Mouse (Mus musculus) c-Kit-positive CD71-negative TER-119-negative erythroid progenitor cells, embryonic 14.5 days (primary cell): ENCODE data around the gene Car7.
A peak's percentile ranks its signal among the peaks of the same experiment; 100 is the strongest.
"Not testable (repeated sequence)": the region's sequence is repeated elsewhere in the genome, so short reads cannot be mapped to it uniquely, and the experiment has no call there.

Experiments used
- DNase-seq: peaks from one replicate; pipeline ENCODE4 v3.0.0-alpha.2; 2013; ENCODE audit warnings: low read depth

Gene Car7

DNA sequence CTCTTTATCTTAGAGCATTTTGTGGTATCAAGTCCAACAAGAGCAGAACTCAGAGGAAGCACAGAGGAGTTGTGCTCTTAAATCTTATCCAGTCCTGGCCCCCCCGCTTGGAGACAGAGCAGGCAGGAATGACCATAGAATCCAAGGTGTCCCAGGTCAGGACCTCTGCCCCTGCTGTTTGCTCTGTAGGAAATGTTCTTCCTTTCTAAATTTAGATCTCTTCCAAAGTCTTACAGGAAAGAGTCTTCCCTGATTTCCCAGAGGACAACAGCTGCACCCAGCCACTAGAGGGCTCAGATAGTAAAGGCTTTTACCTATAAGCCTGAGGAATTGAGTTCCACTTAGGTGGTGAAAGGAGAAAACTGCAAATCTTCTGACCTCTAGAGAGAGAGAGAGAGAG, 35.1 kb downstream of the Car7 start:
- DNase-seq = no peak

GRCm38 (mm10) chr8:104570436-104571343, 36.2 kb downstream of the Car7 start:
- peak; percentile 89 for DNase-seq

- DNase-seq = no peak
These were observed 42.3 kb downstream of the Car7 start for GRCm38 (mm10) chr8:104576820-104577219.

DNA sequence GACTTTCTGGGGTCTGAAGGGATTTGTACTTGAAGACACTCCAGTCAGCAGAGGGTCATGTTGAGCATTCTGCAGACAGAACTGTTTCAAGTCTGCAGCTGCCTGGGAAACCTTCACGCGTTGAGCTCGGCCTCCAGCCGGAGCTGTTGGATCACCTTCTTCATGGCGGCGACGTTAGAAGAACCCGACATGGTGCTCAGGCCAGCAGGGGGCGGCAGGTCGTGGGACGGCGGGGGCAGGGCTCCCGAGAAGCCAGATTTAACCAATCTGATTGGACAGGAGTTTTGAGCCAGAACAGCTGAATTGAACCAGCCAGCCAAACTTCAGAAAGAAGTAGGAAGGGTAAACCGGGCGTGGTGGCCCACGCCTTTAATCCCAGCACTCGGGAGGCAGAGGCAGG, 43.1 kb downstream of the Car7 start:
- not testable (repeated sequence) for DNase-seq

DNA sequence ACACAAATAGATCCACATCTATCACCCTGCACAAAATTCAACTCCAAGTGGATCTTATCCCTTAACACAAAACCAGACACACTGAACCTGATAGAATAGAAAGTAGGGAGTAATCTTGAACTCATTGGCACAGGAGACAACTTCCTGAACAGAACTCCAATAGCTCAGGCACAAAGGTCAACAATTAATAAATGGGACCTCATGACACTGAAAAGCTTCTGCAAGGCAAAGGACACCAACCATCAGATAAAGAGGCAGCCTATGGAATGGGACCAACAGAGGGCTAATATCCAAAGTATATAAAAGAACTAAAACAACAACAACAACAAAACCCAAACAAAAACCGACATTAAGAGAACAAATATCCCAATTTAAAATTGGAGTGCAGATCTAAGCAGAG, 50.0 kb downstream of the Car7 start:
- no peak for DNase-seq

DNA sequence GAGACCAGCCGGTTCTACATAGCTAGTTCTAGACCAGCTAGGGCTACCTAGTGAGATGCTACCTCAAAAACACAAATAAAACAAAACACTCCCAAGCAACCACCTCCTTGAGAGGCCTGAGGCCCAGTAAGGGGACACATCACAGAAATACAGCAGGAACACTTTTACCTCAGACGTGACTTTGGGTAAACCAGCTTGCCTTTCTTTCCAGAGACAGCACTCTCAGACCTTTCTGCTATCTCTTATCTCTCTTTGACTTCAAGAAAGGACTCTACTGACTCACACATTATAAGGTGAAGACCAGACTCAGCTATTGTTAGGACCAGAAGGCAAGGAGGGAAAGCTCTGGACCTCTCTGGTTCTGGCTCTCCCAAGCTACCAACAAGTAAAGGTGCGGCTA, 55.8 kb downstream of the Car7 start:
- DNase-seq = no peak

DNA sequence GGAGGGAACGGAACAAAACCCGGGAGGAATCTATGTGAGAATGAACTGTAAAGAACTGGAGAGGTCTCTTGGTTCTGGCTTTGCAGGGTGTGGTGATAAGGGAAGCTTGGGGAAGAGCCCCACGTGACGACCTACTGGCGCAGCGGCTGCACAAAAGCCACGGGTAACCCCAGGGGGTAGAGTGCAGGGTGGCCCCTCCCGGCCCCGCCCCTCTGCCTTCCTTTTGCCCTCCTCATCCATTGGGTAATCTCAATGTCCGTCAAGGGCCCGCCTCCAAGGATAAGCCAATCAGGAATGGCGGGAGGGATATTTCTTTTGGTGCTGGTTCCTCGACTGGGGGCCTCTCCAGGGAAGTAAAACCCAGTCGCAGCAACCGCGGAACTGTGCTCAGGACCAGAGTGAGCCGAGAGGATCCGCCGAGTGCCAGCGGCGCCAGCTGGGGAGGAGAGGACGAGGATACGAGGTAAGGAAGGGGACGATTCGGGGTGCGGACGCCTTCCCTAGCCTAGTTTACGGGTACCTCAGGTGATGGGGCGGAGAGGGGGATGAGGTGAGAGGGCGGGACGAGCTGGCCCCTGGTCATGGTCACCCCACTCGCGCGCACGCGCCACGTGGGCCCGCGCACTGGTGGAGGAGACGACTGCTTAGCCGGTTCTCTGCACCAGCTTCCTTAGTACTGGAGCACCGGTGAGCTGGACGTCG, 56.8 kb downstream of the Car7 start, which contains the start of gene Pdp2:
Gene Pdp2 (plus strand): TSS at position 319 of the 702 bp plus-strand sequence.
- peak; percentile 91 for DNase-seq

DNA sequence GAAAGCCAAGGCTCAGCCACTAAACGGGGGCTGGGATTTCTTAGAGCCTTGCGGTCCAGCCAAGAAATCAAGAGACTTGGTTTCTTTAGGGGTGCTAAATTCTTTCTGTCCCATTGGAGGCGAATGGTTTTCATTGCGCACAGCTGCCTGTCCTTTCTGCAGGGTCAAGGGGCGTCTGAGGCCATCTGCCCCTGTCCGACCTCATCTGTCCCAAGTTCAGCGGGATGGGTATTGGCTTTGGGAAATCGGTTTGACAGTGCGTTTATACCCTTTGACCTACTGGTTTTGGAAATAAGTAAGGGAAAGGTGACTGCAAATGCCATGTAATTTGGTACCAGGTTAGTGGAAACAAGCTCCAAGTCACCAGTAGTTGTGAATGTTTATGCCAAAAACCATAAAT, 57.4 kb downstream of the Car7 start:
- no peak for DNase-seq

DNA sequence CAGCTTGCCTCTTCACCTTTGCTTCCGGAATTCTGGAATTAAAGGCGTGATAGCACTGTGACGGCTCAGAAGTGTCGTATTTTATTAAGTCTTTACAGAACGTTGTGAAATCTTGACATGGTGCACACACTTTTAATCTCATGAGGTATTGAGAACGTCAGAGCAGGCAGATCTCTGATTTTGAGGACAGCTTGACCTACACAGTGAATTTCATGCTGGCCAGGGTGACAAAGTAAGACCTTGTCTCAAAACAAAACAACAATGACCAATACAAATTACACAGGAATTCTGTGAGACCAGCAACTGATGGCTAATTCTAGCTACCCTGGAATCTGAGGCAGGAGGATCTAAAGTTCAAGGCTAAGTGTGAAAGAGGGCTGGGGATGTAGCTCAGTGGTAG, 58.1 kb downstream of the Car7 start:
- DNase-seq = no peak

- no peak for DNase-seq
These were observed 59.2 kb downstream of the Car7 start for GRCm38 (mm10) chr8:104593536-104594325.

DNA sequence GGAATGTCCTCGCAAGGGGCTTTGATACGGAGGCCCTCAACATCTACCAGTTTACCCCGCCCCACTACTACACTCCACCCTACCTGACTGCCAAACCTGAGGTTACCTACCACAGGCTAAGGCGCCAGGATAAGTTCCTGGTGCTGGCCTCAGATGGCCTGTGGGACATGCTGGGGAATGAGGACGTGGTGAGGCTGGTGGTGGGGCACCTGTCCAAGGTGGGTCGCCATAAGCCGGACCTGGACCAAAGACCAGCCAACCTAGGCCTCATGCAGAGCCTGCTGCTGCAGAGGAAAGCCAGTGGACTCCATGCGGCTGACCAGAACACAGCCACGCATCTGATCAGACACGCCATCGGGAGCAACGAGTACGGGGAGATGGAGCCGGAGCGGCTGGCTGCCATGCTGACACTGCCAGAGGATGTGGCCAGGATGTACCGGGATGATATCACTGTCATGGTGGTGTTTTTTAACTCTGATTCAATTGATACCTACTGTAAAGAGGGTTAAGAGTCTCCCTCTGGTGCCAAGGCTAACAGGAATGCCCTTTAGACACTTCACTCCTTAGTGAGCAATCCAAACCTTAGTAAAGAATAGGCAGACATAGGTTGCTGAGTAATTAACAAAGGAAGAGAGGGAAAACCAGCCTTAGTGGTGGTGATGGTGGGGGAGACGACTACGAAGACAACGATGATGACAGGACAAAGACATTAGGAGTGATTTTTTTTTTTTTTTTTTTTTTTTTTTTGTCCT, 60.3 kb downstream of the Car7 start:
- DNase-seq = no peak

GRCm38 (mm10) chr8:104595773-104596536, 61.5 kb downstream of the Car7 start:
- no peak for DNase-seq

DNA sequence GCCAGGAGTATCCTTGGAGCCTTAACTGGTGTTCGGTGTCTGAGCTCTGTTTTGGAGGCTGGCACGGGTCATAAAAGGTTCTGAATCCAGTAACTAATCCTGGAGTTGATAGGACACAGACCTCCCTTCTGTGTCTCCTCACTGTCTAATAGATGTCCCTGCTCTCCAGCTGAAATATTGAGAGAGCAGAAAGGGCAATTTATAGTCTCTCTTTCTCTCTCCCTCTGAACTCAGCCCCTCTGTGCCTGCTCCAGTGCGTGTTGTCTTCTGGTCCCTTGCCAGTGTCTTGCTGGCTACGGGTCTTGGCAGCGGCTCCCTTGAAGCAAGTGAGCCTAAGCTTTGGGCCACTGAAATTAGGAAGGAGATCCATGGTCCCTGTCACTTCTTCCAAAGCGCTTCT, 63.2 kb downstream of the Car7 start:
- DNase-seq = no peak

- DNase-seq = no peak
These were observed 64.0 kb downstream of the Car7 start for GRCm38 (mm10) chr8:104598496-104598895.
